Mouse (Mus musculus): Measurements from ENCODE around the gene Kremen1.

DNA sequence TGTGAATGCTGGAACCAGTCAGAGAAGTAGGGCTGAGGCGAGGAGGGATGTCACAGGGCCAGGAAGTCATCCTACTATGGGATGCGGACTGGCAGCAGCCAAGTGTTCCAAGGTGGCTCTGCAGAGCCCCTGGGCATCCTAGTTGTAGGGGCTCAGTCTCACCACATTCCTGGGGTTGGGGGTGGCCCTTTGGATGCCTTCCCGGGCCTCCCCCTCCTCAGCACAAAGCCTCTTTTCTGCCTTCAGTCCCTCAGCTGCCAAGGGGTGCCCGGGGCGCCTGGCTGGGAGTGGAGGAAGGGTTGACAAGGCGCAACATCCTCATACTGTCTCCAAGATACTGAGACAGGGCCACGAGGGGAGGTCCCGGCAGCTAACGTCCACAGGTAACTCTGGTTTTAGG lies 111.4 kb downstream of the Kremen1 start:
- TF ChIP-seq CTCF (IDR thresholded peaks at IDR 0.05; ENCODE audit: low read depth) (no peak), EP300 (IDR thresholded peaks at IDR 0.05; ENCODE audit: low read depth) (no peak)
